ENCODE assay signal across 31 mouse cellular contexts in the genomic region with DNA sequence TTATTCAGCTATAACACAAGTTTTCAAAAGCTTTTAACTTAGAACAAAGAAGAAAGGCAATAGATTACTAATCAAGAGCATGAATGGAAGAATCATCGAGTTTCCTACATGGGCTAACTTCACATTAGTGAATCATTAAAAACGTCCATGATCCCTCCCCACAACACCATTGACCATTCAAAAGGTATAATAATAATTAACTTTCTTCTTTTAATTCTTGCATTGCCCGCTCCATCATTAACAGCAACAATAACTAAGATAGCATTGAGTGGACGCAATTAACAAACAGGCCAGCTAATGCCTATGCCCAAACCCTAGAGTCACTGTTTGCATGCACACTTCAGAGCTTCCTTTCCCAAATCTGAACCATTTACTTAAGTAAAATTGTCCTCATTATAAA. TPM values are rescaled to one million over a fixed set of nuclear protein-coding genes. Genes with fewer than 3 reads are reported as not detected.
"Had no signal": no experiment of that assay in that cellular context is flagged by ENCODE, and none has a peak within 500 bp of the region (broad histone marks: within the 10 kb centered on the region; RNA-seq: fewer than 3 reads in every experiment).

No protein-coding gene starts in this region.

- H3K4me2 ChIP-seq: embryonic facial prominence, embryonic 12.5 days; embryonic facial prominence, embryonic 13.5 days; embryonic facial prominence, embryonic 15.5 days; forebrain, embryonic 12.5 days; forebrain, embryonic 13.5 days; forebrain, embryonic 15.5 days had no signal

- H3K9me3 ChIP-seq: embryonic facial prominence, embryonic 10.5 days; embryonic facial prominence, embryonic 12.5 days; embryonic facial prominence, embryonic 13.5 days; embryonic facial prominence, embryonic 15.5 days; forebrain, embryonic 10.5 days; forebrain, embryonic 12.5 days; forebrain, embryonic 13.5 days; forebrain, embryonic 15.5 days had no signal

- H3K27me3 ChIP-seq: embryonic facial prominence, embryonic 12.5 days; embryonic facial prominence, embryonic 13.5 days; embryonic facial prominence, embryonic 15.5 days; forebrain, embryonic 12.5 days; forebrain, embryonic 13.5 days; forebrain, embryonic 15.5 days had no signal

- H3K9ac ChIP-seq: embryonic facial prominence, embryonic 12.5 days; embryonic facial prominence, embryonic 13.5 days; embryonic facial prominence, embryonic 15.5 days; forebrain, embryonic 12.5 days; forebrain, embryonic 13.5 days; forebrain, embryonic 15.5 days; forebrain, postnatal 0 days had no signal

- H3K36me3 ChIP-seq: embryonic facial prominence, embryonic 12.5 days; embryonic facial prominence, embryonic 13.5 days; forebrain, embryonic 15.5 days had no signal

- DNase-seq: cerebellum, adult 2 months; cerebellum, adult 8-10 months; cerebellum, adult 9-10 months; cerebellum, adult 9-11 months; cerebellum, postnatal 10 days; cerebellum, postnatal 14 days; cerebellum, postnatal 25 days; cerebellum, postnatal 36 days; embryo, embryonic 11 days; forebrain, postnatal 0 days; gastrocnemius, adult 2 months; gastrocnemius, postnatal 10 days; gastrocnemius, postnatal 14 days; gastrocnemius, postnatal 25 days; gastrocnemius, postnatal 36 days; heart, adult 11 months; heart, adult 18-20 months had no signal

- H3K27ac ChIP-seq: embryonic facial prominence, embryonic 10.5 days; embryonic facial prominence, embryonic 12.5 days; embryonic facial prominence, embryonic 13.5 days; embryonic facial prominence, embryonic 15.5 days; forebrain, embryonic 10.5 days; forebrain, embryonic 12.5 days; forebrain, embryonic 13.5 days; forebrain, embryonic 15.5 days; gastrocnemius, adult 2 months had no signal

- ATAC-seq: forebrain, embryonic 13.5 days; forebrain, embryonic 14.5 days; forebrain, embryonic 15.5 days; forebrain, embryonic 16.5 days; forebrain, postnatal 0 days had no signal

- H3K4me1 ChIP-seq: embryonic facial prominence, embryonic 10.5 days; embryonic facial prominence, embryonic 12.5 days; embryonic facial prominence, embryonic 13.5 days; embryonic facial prominence, embryonic 15.5 days; forebrain, embryonic 10.5 days; forebrain, embryonic 12.5 days; forebrain, embryonic 13.5 days; forebrain, embryonic 15.5 days had no signal

- H3K4me3 ChIP-seq: embryonic facial prominence, embryonic 10.5 days; embryonic facial prominence, embryonic 12.5 days; embryonic facial prominence, embryonic 13.5 days; embryonic facial prominence, embryonic 15.5 days; erythroblast, embryonic 14.5 days; forebrain, embryonic 10.5 days; forebrain, embryonic 12.5 days; forebrain, embryonic 13.5 days; forebrain, embryonic 15.5 days; gastrocnemius, adult 2 months had no signal

RNA-seq across cellular contexts. Expression of a gene that starts 57.0 kb away (rescaled TPM):
- polyA plus RNA-seq: embryonic facial prominence, embryonic 10.5 days; embryonic facial prominence, embryonic 11.5 days; embryonic facial prominence, embryonic 12.5 days; embryonic facial prominence, embryonic 13.5 days; embryonic facial prominence, embryonic 14.5 days; embryonic facial prominence, embryonic 15.5 days; erythroblast, embryonic 14.5 days; forebrain, embryonic 10.5 days; forebrain, embryonic 11.5 days; forebrain, embryonic 12.5 days; forebrain, embryonic 13.5 days; forebrain, embryonic 14.5 days; forebrain, embryonic 15.5 days; forebrain, embryonic 16.5 days; forebrain, postnatal 0 days had no signal
